Mouse (Mus musculus): ENCODE results near the gene Cdc20.

DNA sequence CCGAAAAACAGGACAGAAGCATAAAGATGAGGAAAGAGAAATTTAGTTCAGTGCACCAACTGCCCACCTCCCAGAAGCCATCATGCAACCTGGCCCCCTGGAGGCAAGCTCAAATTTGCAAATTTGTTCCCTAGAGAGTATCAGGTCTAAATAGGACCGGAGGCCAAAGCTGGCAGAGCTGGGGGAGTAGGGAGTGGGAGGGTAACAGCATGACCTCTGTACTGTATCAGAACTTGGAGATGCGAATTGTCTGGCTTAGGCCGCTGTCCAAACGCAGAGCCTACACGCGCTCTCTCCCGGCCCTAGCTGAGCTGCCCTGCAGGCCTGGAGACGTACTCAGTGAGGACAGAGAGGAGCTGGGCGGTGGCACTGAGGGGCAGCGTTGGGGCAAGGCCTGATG is 47.0 kb downstream of the Cdc20 start:
- TF ChIP-seq CTCF (IDR thresholded peaks at IDR 0.05; ENCODE audit: insufficient read depth, low read depth, low read length) (no peak), POLR2A (IDR thresholded peaks at IDR 0.05; ENCODE audit: insufficient read depth, low read depth, low read length) (no peak)
